Mouse (Mus musculus) stomach, postnatal 0 days (tissue): ENCODE results near the gene Klhl22.
A peak's percentile ranks its signal among the peaks of the same experiment; 100 is the strongest.

Experiments
- CTCF ChIP-seq: IDR thresholded peaks from 2 replicates; pipeline ENCODE4 v1.5.1; 2016; ENCODE audit warnings: antibody characterized with exemption, low read depth, mild to moderate bottlenecking, moderate library complexity
- EP300 ChIP-seq: optimal IDR thresholded peaks from 2 replicates; pipeline ENCODE3; 2016; ENCODE audit warnings: antibody characterized with exemption

GRCm38 (mm10) chr16:17831781-17832180 is 72.4 kb downstream of the Klhl22 start:
- peak; percentile 60 for TF ChIP-seq CTCF
- no peak for TF ChIP-seq EP300
